Mouse (Mus musculus): ENCODE data around the gene Zfp651. TPM values are rescaled to one million over a fixed set of nuclear protein-coding genes. Genes with fewer than 3 reads are reported as not detected.
A peak's percentile ranks its signal among the peaks of the same experiment; 100 is the strongest.

The Zfp651 gene
- polyA plus RNA-seq (2012) = 0.03 and 0.04 TPM in 2 replicates

DNA sequence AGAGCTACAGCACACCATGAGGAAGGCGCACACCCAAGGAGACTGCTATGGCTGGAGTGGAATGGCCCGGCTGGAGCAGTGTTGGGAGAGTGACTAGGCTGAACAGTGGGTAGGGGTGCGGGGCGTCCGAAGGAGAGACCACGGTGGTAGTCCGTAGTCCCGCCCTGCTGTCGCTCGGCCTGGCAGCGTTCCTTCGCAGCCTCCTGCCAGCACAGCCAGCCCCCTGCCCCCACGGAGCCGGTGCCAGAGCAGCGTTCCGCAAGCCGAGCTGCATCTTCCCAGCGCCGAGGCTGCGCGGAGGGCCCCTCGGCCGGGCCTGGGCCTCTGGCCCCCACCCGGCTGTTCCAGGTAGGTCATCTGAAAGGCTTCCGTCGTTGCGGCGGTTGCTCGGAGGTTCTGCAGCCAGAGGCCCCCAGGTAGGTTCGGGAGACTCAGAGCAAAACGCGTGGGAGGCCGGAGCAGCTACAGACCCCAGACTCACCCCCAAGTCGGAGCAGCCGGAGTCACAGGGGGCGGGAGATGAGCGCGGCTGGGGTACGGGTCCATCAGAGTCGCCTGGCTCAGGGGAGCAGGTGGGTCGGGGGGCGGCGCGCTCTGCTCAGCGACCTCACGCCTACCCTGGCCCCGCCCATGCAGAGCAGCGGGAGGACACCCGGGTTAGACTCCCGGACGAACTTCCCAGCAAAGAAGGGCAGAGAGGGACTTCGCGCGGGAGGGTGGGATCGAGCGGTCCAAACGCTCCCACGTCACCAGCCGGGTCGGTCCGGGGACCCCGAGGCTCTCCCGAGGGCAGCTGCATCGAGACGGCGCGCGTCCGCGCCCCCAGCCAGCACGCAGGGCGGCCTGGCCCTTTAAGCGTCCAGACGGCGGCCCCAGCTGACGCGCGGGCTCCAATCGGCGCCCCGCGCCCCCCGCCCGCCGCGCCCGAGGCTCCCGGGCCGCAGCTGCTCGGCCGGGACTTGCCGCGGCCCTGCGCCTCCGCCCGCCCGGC is at the start of gene Zfp651:
Zfp651 (plus strand) TSS at position 240 of the 991 bp plus-strand sequence.
- H3K36me3 ChIP-seq (ENCODE audit: control insufficient read depth) = peaks cover 41% of the 10 kb centered on the region
- no peaks in the 10 kb centered on the region for H3K9me3 ChIP-seq (ENCODE audit: control insufficient read depth, low read length)
- TF ChIP-seq TAL1 (IDR thresholded peaks at IDR 0.05; ENCODE audit: low read length) = no peak
- no peak for TF ChIP-seq GATA1 (IDR thresholded peaks at IDR 0.05; ENCODE audit: low read length)
- peak within 1 kb of the TSS; percentile 53 for H3K4me3 ChIP-seq (replicated peaks)
- H3K4me1 ChIP-seq (ENCODE audit: control insufficient read depth) = peaks cover 8% of the 10 kb centered on the region
- peaks cover 51% of the 10 kb centered on the region for H3K27me3 ChIP-seq (ENCODE audit: control insufficient read depth)

- Histone ChIP-seq H3K4me3 (replicated peaks) (peak within 1 kb of the TSS; percentile 93), H3K27me3 (ENCODE audit: control insufficient read depth) (no peaks in the 10 kb centered on the region), H3K4me1 (ENCODE audit: control insufficient read depth) (peaks cover 69% of the 10 kb centered on the region), H3K9me3 (ENCODE audit: control insufficient read depth, low read length) (no peaks in the 10 kb centered on the region), H3K36me3 (ENCODE audit: control insufficient read depth) (peaks cover 27% of the 10 kb centered on the region)
- no peak for TF ChIP-seq GATA1 (IDR thresholded peaks at IDR 0.05; ENCODE audit: low read length)
- no peak for TF ChIP-seq TAL1 (IDR thresholded peaks at IDR 0.05; ENCODE audit: low read length)
Observed at GRCm38 (mm10) chr9:121709898-121710583, 49.1 kb upstream of the Zfp651 start, which contains the start of gene Ss18l2. Ss18l2 (plus strand) TSS chr9:121710329.

GRCm38 (mm10) chr9:121710584-121710975 is 48.5 kb upstream of the Zfp651 start:
- peaks cover 27% of the 10 kb centered on the region for H3K36me3 ChIP-seq (ENCODE audit: control insufficient read depth)
- H3K4me1 ChIP-seq (ENCODE audit: control insufficient read depth) = peaks cover 63% of the 10 kb centered on the region
- H3K9me3 ChIP-seq (ENCODE audit: control insufficient read depth, low read length) = no peaks in the 10 kb centered on the region
- H3K27me3 ChIP-seq (ENCODE audit: control insufficient read depth) = no peaks in the 10 kb centered on the region
- TF ChIP-seq TAL1 (IDR thresholded peaks at IDR 0.05; ENCODE audit: low read length) = no peak
- no peak for TF ChIP-seq GATA1 (IDR thresholded peaks at IDR 0.05; ENCODE audit: low read length)
- H3K4me3 ChIP-seq (replicated peaks) = peak overlapping the region; percentile 93

DNA sequence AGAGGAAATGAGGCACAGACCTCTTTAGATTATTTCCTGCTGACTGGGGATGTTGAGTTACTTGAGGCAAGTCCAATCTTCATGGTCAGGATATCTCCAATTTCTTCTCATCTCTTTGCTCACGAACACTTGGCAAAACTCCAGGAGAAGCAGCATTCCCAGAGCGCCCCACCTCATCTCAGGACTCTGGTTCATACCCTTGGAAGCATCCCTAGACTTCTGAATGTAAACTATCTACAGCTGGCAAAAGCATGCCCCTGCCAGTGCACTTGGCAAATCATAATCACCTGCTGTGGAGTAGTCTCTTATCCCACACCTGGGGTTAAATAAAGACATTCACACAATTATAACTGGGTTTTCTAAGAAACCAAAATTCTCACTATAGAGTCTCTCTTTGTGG is 42.1 kb upstream of the Zfp651 start:
- H3K9me3 ChIP-seq (ENCODE audit: control insufficient read depth, low read length) = peaks cover 2% of the 10 kb centered on the region; the same call in 1 of the 2 replicates
- H3K4me3 ChIP-seq (replicated peaks) = no peak overlapping the region
- no peak for TF ChIP-seq TAL1 (IDR thresholded peaks at IDR 0.05; ENCODE audit: low read length)
- TF ChIP-seq GATA1 (IDR thresholded peaks at IDR 0.05; ENCODE audit: low read length) = no peak
- peaks cover 42% of the 10 kb centered on the region for H3K4me1 ChIP-seq (ENCODE audit: control insufficient read depth)
- no peaks in the 10 kb centered on the region for H3K27me3 ChIP-seq (ENCODE audit: control insufficient read depth)
- H3K36me3 ChIP-seq (ENCODE audit: control insufficient read depth) = peaks cover 30% of the 10 kb centered on the region

GRCm38 (mm10) chr9:121718070-121718705 is 40.9 kb upstream of the Zfp651 start:
- H3K36me3 ChIP-seq (ENCODE audit: control insufficient read depth) = peaks cover 19% of the 10 kb centered on the region
- peaks cover 2% of the 10 kb centered on the region; the same call in 1 of the 2 replicates for H3K9me3 ChIP-seq (ENCODE audit: control insufficient read depth, low read length)
- H3K4me1 ChIP-seq (ENCODE audit: control insufficient read depth) = peaks cover 40% of the 10 kb centered on the region
- H3K4me3 ChIP-seq (replicated peaks) = peak overlapping the region; percentile 72
- no peak for TF ChIP-seq GATA1 (IDR thresholded peaks at IDR 0.05; ENCODE audit: low read length)
- TF ChIP-seq TAL1 (IDR thresholded peaks at IDR 0.05; ENCODE audit: low read length) = no peak
- no peaks in the 10 kb centered on the region for H3K27me3 ChIP-seq (ENCODE audit: control insufficient read depth)

DNA sequence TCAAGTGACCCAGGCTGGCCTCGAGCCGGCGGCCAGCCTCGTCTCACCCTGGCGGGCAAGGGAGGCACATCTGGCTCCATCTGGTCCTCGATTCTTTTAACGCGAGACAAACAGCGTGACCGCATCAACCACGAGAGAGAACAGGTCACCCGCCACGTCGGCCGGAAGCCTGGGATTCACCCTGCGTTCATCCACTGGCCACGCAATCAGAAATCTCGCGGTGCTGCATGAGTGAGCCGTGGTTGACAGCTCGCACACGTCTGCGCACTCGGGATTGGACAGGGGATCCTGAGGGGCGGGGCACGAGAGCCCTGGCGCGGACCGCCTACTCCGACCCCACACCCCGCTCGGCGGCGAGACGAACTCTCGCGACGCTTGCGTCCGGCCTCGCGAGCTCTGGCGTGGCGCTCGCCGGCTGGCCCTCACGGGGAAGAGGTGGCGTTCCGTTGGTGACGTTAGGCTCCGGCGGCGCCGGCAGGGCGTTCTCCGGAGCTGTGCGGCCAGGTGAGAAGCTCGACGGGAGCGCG is 40.3 kb upstream of the Zfp651 start, which contains the start of gene Nktr:
Nktr (plus strand) TSS at position 378 of the 527 bp plus-strand sequence.
- Histone ChIP-seq H3K36me3 (ENCODE audit: control insufficient read depth) (peaks cover 15% of the 10 kb centered on the region), H3K27me3 (ENCODE audit: control insufficient read depth) (no peaks in the 10 kb centered on the region), H3K4me1 (ENCODE audit: control insufficient read depth) (peaks cover 42% of the 10 kb centered on the region), H3K9me3 (ENCODE audit: control insufficient read depth, low read length) (peaks cover 2% of the 10 kb centered on the region; the same call in 1 of the 2 replicates), H3K4me3 (replicated peaks) (peak within 1 kb of the TSS; percentile 72)
- TF ChIP-seq TAL1 (IDR thresholded peaks at IDR 0.05; ENCODE audit: low read length) (no peak), GATA1 (IDR thresholded peaks at IDR 0.05; ENCODE audit: low read length) (no peak)

DNA sequence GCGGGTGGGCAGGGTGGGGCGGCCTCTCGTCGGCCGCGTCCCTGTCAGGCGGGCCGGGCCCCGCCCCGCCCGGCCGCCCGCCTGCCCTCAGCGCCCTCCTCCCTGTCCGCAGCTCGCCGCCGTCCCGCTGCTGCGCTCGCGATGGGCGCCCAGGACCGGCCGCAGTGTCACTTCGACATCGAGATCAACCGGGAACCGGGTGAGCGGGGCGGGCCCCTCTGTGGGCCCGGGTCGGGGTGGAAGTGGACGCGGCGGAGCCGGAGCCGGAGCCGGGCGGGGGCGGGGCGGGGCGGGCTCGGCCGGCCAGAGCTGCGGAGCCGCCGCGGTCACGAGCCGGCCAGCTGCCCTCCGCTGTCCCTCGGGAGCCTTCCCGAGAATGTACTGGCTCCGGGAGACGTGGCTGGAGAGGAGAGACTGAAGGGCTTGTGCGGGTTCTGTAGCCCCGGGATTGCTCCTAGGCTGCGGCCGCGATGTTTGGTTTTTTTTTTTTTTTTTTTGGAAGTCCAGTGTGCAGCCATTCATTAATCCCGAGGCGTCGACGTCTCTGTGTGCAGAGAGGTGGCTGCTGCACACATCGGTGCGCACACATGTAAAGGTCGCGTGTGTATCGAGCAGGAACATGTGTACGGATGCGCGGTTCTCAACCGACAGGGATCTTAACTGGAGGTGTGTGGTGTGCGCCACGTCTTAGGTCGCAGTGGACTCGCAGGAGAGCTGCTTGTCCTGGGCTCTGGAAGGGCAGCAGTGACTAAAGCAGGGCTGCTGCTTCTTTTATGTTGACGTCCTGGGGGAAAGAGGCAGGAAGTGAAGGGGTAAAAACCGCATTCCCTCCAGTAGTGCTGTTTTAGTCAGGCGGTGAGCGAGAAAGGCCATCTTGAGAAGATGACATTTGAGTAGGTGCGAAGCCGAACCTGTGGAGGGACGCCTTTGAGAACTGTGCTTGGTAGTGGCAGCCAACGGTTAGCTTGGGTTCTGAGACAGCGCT is 39.5 kb upstream of the Zfp651 start:
- peaks cover 42% of the 10 kb centered on the region for H3K4me1 ChIP-seq (ENCODE audit: control insufficient read depth)
- peaks cover 2% of the 10 kb centered on the region; the same call in 1 of the 2 replicates for H3K9me3 ChIP-seq (ENCODE audit: control insufficient read depth, low read length)
- no peaks in the 10 kb centered on the region for H3K27me3 ChIP-seq (ENCODE audit: control insufficient read depth)
- peaks cover 16% of the 10 kb centered on the region for H3K36me3 ChIP-seq (ENCODE audit: control insufficient read depth)
- TF ChIP-seq GATA1 (IDR thresholded peaks at IDR 0.05; ENCODE audit: low read length) = no peak
- TF ChIP-seq TAL1 (IDR thresholded peaks at IDR 0.05; ENCODE audit: low read length) = no peak
- H3K4me3 ChIP-seq (replicated peaks) = peak overlapping the region; percentile 72

Data from erythroblast, embryonic 14.5 days (primary cell).